Mouse (Mus musculus): Measurements from ENCODE around the gene Mark1.

The Mark1 gene

DNA sequence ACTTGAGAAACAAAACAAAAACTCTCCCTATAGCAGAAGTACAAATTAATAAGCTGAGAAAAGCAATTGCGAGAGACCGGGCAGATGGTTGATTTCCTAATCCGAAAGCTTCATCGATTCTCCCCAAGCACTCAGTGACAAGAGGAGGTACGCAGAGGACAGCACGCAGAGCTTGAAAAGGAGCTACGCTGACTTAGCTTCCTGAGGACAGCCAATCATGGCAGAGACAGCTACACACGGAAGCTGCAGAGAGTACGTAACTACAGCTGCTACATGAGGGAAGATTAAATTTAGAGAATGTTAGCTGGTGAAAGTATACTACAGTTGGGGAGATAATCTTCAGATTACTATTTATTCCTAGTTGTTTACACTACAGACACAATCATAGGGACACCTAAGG is 40.6 kb downstream of the Mark1 start:
- no peak for DNase-seq

DNA sequence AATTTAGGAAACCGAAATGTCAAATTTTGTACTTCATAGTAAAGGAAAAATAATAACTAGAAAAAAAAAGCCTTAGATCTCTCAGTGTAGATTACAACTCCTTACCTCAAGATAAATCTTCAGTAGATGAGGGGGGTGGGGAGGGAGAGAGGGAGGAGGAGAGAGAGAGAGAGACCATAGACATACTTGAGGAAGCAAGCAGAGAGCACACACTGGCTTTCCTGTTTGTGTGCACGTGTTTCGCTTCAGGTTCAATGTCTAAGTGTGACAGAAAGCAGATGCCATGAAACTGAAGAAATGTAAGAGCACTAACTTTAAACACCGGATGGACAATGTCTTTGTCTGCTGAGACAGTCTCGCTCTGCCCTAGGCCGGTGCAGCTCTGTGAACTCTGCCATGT is 41.0 kb downstream of the Mark1 start:
- DNase-seq: no peak

DNA sequence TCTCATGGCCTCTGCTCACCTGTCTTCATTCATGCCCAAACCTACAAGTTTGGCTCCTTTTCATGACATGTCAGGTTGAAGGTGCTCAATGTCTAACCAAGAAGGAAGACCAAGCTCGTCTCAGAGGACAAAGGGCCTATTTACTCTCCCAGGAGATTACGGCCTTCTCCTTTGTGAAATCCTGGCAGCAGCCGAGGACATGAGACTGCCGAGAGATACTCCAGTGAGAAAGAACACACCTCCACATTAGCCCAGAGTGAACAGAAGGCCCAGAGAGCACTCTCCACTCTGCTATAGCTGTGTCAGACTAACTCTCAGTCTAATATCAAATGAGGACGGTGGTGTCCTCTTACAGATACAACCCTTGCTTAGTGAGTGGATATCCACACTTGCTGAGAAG is 47.6 kb downstream of the Mark1 start:
- DNase-seq: no peak

DNA sequence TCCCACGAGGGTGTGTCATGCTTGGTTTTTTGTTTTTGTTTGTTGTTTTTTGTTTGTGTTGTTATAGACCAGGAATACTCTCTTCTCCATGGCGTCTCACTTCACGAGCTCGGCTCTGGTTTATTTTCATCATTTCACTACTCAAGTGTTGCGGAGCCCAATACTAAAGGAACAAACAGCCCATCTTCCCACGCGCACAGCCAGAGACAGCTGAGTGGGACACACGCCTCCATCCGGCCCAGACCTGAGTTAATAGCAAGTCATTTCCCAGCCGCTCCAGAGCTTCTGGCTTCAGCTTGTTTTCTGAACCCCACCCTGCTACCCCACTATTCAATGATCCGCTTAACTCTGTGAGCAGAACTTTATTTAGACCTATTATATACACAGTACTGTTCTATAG is 48.3 kb downstream of the Mark1 start:
- DNase-seq: no peak

DNA sequence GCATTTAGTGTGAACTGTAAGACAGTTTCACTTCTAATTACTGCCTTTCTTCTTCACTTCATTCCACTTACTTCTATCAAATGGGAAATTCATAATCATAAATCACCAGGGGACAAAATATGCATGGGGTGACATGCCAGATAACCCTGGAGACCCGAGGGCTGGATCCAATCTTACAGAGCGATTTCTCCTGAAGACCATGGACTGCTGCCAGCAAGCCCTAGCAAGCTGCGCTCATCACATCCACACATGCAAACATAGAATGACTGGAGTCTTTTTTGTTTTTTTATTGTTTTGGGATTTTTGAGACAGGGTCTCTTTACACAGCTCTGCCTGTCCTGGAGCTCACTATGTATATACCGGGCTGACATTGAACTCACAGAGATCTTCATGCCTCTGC is 61.3 kb downstream of the Mark1 start:
- DNase-seq: no peak

DNA sequence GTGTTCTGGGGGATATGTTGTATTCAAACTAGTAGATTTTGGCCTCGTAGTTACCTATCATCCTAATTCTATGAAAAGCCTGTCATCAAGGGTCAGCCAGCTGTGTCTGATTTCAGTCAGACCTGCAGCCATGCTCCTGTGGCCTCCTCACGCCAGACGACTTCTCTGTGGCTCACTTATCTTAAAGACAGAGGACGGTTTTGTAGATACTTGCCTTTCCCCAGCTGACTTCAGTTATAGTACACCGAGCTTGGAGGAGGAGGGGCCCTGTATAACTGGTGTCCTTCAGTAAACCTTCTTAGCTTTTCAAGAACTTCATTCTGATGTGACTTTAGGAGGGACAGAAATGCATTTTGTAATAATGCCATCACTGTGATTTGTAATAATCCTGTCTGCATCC is 63.4 kb downstream of the Mark1 start:
- no peak for DNase-seq

DNA sequence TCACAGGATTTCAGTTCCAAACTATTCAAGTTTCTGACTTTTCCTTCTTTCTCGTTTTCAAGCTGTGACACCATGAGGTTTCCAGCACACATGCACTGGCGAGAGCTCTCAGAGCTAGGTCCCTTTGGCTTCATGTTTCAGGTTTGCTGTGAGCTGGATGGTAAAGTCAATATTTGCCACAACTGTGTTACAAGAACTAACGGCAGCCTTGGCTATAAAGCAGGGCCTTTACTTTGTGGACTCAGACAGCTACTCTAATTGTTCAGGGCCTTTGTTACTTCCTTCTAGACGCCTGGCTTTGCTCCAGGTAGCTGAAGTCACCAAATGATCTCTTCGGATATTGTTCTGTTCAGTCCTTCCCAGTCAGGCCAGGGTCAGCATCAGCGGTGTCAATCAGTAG is 63.9 kb downstream of the Mark1 start:
- no peak for DNase-seq

DNA sequence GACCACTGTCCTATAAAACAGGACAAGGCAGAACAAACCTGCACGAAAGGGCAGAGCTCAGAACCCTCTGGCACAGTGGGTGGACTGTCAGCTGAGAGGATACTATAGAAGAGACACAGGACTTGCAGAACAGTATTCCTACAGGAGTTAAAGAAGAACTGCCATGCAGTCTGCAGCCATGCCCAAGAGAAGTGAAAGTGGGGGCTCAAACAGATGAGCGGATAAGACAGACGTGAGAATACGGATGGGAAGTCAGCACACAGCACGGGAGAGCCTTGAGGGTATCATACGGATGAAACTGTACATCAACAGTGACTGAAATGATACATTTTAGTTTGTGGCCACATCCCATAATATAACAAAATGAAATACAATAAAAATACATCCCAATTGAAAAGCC is 68.3 kb downstream of the Mark1 start:
- DNase-seq: no peak

DNA sequence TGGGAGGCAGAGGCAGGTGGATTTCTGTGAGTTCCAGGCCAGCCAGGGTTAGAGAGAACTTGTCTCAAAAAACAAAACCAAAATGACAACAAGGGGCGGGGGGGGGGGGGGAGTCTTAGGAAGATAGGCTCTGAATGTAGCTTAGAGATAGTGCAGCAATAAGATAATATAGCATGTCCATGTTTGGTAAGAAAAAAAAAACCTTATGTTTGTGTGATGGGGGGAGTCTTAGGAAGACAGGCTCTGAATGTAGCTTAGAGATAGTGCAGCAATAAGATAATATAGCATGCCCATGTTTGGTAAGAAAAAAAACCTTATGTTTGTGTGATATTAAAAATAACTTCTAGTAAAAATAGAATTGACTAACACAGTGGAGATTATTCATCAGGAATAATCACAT is 71.0 kb downstream of the Mark1 start:
- DNase-seq: no peak

DNA sequence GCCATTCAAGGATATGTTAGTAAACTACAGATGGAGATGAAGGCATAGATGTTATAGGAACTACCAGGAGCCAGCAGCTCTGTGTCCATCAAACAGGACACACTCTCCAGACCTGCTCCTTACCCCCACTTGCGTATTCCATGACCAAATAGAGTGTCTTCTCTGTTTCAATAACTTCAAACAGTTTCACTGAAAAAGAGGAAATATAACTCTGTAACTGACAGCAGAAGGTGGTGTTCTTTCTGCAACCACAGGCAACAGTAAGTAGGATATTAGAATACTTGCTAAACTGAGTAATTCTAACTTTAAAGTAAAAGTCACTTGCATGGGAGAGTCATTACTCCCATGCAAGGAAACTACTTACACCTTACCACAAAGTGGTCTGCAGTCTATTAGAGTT is 71.5 kb downstream of the Mark1 start:
- DNase-seq: no peak

DNA sequence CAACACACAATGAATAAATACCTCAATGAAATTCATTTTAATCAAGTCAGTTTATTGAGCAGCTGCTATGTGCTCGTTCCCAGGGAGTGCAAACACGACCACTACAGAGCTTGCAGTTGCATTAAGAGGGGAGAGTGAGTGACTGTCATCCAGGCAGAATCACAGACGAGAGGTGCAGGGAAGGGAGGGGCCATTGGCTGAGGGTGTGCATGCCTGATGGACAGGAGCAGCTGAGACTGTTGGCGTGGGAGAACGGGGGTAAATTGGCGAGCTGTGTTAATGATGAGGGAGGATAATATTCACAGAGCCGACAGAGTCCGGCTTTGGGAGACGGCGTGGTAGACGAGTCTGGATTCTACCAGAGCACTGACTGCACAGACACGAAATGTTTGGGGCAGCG is 76.5 kb downstream of the Mark1 start:
- no peak for DNase-seq

DNA sequence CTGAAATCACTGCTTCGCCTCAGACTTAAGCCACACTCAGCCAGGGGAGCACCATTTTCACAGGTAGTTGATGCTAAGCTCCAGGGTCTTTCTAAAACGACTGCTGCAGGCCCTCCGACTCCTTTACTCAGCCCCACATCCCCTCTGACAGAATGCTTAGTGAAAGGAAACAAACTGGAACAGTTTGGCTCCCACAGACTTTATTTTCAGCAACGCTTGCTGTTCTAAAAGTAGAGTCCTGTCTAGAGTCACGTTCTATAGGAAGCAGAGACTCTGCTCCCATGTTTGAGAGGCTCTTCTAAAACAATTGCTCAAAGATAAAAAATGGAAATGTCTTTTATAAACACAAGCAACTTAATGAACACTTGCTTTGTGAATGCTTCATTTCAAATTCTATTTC is 79.3 kb downstream of the Mark1 start:
- no peak for DNase-seq

DNA sequence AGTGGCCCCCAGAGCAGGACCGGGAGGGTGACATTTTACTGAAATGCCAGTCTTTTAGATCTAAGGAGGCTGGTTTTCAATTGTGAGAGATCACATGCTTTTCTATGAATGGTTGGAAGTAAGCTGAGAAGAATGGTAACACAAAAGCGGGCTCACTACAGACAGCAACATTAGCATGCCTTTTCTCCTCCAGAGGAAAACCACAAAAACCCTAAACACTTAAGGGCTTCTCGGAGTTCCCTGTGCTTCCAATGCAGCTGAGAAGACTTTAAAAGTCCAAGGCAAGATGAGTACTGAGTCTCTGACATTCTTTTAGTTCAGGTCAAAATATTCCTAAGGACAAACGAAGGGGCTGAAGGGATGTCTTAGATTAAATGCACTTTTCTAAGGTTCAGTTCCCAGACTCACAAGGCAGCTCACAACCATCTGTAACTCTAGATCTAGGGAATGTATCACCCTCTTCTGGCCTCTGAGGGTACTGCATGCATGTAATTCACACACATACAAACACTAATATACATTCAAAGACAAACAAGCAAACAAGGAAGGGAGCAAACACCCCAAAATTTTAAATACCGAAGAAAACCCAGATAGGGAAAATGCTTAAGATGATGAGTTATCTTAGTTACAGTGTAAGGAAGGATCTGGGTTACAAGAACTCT is 81.0 kb downstream of the Mark1 start:
- DNase-seq: no peak

DNA sequence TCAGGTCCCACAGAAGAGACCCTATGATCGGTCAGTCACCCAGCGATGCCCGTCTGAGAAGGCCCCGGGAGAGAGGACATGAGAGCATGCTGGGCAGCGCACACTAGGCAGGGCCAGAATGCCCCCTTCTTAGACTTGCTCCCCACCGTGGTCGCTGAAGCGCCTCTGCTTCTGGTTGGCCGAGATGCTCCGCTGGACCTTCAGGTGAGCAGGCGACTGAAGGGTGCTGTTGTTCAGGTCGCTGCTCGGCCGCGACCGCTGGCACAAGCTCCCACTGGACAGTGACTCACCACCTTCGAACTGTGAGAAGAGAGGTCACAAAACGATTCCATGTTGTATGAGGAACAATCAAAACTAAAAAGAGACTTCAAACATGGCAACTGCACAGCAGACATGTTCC is 87.0 kb downstream of the Mark1 start:
- DNase-seq: no peak

DNA sequence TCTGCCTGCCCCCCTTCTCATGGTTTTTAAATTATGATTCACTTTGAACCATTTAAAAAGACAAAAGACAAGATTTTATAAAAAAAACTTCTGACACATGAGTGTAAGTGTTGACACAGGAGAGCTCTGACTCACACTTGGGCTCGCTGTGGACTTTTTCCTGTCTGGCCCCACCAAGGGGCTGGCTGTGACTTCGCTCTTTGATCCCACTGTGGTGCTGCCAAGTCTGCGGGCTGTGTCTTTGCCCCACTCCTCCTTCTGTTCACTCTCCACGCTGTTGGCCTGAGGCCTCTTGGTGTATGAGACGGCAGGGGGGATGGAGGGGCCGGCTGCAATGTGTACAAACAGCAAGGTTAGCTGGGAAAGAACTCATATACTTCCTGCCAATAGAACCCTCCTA is 87.5 kb downstream of the Mark1 start:
- DNase-seq: no peak

DNA sequence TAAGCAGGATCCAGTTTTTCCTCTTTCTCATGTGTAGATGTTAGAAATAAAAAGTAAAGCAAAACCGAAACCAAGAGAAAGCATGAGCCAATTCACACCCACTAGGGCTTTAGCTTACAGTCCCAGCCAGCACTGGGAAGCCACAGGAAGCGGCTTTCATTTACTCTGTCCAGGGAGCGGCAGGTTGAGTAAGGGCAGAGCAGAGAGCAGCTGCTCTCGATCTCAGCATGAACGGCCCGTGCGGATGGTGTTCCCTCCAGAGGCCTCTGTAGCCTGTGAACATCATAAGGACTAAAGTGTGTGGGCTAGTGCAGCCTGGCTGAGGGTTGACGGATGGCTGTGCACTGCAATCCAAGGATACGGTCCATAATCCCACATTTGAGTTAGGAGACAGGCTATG is 90.8 kb downstream of the Mark1 start:
- no peak for DNase-seq

DNA sequence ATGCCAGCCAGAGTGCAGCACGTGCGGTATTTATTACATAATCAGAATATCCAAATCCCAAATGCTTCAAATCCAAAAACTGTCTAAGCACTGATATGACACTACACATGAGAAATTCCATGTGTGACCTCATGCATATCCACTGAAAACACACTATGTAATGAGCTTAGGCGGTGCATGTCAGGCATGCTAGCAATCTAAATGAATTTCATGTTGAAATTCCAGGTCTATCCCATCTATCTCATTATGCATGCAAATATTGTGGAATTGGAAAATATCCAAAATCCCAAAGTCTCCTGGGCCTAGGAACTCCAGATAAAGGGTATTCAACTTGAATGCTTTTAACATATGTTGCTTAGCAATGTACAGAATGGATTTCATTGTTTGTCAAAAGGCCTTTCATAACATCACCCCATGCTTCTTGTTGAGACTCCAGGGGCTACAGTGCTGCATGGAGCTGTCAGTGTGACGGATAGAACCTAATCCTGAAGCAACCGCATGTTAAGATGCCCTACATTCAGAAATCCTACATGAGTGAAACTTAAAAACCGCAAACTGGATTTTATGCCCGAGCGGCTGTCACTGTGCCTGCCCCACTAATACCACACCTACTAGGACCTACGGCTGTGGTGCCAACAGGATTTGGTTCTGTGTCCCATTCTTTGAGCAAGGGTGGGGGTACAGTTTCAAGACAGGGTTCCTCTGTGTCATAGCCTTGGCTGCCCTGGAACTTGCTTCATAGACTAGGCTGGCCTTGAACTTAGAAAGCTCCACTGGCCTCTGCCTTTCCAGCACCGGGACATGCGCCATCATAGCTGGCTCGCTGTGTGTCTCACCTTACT is 93.2 kb downstream of the Mark1 start:
- DNase-seq: no peak

DNA sequence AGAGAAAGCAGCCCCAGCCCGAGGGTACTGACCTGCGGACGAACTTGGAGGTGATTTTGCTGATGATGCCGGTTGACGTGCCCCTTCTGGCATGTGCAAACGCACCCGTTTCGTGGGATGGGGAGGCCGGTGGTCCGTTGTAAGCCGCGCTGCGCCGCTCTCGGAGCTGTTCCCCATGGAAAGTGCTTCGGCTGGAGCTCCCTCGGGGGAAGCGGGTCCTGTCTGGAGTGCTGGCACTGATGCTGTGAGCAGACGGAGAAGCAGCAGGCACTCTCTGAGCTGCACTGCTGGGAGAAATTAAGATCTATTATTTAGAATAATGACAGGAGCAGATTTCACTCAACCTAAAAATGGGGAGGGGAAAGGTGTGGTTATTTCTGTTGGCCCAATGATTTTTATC is 94.0 kb downstream of the Mark1 start:
- peak; percentile 28 for DNase-seq

DNA sequence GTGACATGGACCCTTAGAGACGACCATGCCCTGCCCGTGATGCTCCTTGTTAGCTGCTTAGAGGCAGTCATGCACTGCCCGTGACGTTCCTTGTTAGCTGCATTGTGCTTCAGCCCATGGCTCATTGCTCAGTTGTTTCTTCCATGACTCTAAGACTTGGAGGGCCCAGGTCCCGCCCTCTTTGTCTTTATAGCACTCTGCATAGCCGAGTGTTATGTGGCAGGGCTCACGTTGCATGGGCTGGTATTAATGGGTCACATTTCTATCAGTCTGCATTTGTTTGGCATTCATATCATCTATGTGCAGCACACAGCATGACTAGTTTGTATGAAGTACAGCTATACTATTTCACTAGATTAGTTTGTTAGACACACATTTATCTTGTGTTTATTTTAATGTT is 95.7 kb downstream of the Mark1 start:
- DNase-seq: no peak

DNA sequence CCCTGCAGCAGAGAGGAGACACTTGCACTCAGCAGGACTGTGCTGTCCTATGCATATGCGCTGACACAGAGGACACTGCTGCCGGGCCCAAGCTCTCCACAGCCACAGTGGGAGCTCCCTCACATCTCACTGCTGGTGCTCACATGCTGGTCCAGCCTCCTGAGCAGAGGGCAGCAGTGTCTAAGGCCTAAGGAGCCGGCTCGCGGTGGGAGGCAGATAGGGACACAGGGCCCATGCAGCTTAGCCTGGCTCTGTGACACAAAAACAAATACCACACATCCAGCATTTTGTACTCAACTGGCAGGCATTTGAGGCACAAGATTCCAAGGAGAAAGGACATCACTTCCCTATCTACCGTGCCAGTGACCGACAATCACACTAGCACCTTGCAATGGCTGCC is 96.5 kb downstream of the Mark1 start:
- DNase-seq: no peak

DNA sequence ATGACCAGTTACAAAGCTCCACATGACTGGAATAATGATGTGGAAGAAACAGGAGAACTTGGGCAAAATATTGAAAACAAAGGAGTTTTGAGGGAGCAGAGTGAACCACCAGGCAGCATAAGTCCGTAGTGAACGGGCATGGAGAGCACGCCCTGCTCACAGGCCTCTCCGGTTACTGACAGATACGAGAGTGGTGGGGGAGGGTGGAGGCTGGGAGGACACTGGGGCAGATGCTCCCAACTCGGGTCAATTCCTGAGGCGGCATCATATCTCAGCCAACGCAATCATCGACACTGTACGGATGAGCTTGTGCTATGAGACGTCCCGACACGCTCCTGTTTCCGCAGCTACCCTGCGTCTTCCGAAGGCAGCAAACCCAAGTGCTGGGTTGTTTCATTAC is 102.0 kb downstream of the Mark1 start:
- DNase-seq: no peak

DNA sequence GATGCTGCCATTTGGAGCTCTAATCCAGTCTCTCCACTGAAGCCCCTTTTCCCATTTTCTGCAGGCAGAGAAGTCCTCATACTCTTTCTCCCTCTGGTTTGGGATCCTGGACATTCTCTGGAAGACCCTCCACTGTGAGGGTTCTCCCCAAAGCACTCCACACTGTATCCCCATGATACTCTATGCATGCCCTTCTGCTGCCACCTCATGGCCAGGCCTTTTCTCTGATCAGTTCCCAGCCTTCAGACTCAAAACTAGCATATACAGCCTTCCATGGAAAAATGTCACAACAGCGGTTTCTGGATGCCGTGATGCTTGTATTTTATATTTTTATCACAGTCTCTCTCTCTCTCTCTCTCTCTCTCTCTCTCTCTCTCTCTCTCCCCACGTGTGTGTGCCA is 107.4 kb downstream of the Mark1 start:
- DNase-seq: no peak

DNA sequence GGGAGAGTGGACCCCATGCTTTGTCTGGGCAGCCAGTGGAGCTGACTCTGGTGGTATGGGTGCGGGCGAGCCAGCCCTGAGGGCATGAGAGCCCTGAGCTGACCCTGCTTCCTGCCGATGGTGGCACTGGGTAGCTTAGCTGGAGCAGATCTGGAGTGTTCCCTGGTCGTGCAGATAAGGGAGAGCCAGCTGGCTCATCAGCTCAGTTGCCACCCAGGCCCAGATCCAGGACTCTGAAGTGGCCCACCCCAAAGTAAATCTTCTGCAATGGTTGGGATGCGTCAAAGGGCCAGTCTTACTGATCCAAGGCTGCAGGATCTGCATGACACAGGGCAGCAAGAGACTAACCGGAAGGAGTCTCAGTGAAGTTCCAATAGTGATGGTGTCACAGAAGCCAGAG is 109.9 kb downstream of the Mark1 start:
- no peak for DNase-seq

DNA sequence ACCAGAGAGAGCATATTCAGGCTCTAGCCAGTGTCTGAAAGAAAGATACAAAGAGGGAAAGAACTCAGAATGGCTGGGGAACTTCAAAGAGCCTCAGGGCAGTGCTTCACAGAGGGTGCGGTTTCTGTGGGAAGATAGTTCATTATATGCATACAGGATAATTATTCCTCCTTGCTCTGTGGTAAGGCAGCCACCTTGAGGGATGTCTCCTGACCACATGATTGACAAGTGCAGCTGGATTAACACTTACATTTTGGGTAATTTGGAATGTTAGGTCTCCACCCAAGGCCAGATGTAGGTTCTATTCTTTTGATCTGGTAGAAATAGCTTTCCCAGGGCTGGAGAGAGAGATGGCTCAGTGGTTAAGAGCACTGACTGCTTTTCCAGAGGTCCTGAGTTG is 113.2 kb downstream of the Mark1 start:
- DNase-seq: no peak

All from cerebellum, adult 9-10 months (tissue).